Mouse (Mus musculus): Measurements from ENCODE around the gene Gm48551. TPM values are rescaled to one million over a fixed set of nuclear protein-coding genes. Genes with fewer than 3 reads are reported as not detected.

Gene Gm48551
- polyA plus RNA-seq, 1 experiment: 5.8 TPM

DNA sequence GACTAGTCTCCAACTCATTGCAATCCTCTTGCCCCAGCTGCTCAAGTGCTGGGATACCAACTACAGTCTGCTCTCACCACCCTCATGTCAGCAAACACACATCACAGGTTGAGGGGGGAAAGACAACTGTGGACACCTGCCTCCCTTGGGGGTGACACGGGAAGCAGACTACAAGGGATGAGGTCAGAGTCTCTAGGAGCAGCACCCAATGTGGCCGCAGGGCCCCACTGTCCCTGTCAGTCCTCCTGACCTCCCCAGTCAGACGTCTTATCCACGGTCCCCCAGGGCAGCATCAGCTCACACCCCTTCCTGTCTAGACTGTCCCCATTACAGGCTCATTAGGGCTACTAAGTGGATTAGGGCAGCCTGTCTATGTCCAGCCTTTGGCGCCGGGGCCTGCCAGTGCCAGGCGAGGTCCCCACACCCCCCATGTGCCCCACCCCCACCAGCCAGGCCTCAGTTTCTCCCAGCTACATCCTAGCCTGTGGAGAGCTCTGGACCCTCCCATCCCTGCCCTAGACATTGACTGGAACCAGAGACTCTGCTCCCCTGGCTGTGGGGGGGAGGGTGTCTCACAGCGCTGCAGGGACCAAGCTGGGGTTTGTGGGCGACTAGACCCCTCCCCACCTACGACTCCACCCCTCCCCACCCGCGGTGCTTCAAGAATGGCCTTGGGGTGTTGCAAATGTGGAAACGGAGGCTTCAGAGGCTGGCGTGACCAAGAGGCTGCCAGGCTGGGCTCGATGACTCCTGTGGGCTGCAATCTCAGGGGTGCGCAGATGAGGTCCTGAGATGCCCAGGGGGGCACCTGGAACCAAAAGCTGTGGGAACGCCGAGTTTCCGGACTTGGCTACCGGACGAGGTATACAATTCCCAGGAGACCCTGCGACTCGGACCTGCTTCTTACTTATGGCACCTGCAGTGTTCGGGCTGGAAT lies 22.5 kb downstream of the Gm48551 start:
- Histone ChIP-seq H3K27ac (ENCODE audit: insufficient read depth, low read length) (no peak overlapping the region), H3K4me3 (ENCODE audit: insufficient read depth, low read length) (no peak overlapping the region), H3K4me1 (ENCODE audit: control insufficient read depth, insufficient read depth, low read length) (peaks cover 12% of the 10 kb centered on the region)
- TF ChIP-seq CTCF (IDR thresholded peaks at IDR 0.05; ENCODE audit: extremely low read depth, insufficient read depth, low read length) (no peak), POLR2A (IDR thresholded peaks at IDR 0.05; ENCODE audit: extremely low read depth, insufficient read depth, low read length) (no peak)

DNA sequence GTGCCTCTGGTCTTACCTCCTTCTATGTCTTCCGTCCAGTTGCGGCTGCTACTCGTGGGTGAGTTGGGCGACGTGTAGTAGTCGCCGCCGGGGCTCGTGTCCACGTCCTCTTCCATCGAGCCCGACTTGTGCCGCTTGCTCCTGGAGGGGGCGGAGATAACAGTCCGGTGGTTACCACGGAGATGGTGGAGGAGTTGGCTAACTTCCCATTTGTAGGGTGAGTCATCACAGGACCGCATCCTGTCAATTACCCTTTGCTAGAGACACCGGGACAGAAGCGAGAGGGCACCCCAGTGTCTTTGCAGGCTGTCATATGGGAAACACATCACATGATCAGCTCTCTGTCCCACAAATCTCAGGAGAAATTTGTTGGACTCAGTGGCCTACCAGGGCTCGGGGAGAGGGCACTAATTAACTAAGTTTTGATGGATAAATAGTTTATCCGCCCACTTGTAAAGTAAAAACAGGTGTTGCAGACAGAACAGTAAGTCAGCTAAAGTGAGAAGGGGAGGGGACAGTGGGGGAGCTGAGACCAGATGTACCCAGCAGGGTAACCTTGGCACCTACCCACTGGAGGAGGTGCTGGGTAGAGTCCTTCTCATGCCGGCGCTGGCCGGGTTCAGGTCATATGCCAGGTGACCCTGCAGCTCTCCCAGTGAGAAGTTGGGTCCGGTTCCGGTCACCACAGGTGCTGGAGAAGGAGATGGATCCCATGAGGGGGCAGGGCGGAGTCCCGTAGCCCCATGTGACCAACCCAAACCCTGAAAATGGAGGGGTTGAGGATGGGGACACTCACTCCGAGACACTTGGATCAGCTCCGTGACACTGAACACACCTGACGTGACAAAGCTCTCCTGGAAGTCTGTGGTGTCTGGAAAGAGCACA lies 23.5 kb downstream of the Gm48551 start:
- TF ChIP-seq POLR2A (IDR thresholded peaks at IDR 0.05; ENCODE audit: extremely low read depth, insufficient read depth, low read length) (no peak), CTCF (IDR thresholded peaks at IDR 0.05; ENCODE audit: extremely low read depth, insufficient read depth, low read length) (no peak)
- H3K27ac ChIP-seq (ENCODE audit: insufficient read depth, low read length): peak overlapping the region; percentile 34; the same call in 1 of the 2 replicates
- no peak overlapping the region for H3K4me3 ChIP-seq (ENCODE audit: insufficient read depth, low read length)
- H3K4me1 ChIP-seq (ENCODE audit: control insufficient read depth, insufficient read depth, low read length): peaks cover 14% of the 10 kb centered on the region

DNA sequence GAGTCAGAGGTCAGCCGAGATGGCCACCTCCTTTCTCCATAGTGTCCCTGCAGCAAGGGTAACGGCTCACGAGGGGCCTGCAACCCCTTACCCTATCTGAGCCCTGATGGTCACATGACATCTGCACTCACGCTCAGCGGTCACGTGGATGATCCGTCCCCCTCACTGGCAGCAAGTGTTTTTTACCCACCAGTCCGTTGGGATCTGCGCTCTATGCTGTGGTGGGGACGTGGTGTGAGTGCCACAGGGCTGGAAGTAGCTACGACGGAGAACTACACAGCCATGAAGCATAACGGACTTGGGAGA lies 24.1 kb downstream of the Gm48551 start:
- TF ChIP-seq CTCF (IDR thresholded peaks at IDR 0.05; ENCODE audit: extremely low read depth, insufficient read depth, low read length) (no peak), POLR2A (IDR thresholded peaks at IDR 0.05; ENCODE audit: extremely low read depth, insufficient read depth, low read length) (no peak)
- Histone ChIP-seq H3K27ac (ENCODE audit: insufficient read depth, low read length) (peak overlapping the region; percentile 34; the same call in 1 of the 2 replicates), H3K4me3 (ENCODE audit: insufficient read depth, low read length) (no peak overlapping the region), H3K4me1 (ENCODE audit: control insufficient read depth, insufficient read depth, low read length) (peaks cover 14% of the 10 kb centered on the region)

DNA sequence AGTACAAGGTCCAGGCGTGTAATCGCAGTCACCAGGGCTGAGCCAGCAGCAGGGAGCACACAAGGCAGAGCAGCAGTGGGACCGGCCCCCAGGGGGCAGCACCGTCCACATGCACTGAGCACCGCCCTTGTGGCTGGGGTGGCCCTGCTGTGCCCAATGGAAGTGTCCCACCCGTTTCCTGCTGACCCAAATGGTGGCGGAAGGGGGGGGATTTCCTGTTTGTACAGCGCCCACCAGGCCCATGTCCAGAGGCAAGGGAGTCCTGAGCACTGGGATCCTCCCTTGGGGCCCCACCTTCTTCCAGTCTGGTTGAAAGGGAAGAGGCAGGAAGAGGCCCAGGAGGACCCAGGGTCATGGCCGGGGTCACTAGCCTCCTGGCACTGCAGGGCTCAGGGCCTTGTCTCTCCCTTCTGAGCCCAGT lies 24.6 kb downstream of the Gm48551 start:
- H3K27ac ChIP-seq (ENCODE audit: insufficient read depth, low read length): 0 out of 2 replicates have a peak overlapping the region, but pooled peaks have one; percentile 34
- H3K4me3 ChIP-seq (ENCODE audit: insufficient read depth, low read length): no peak overlapping the region
- peaks cover 17% of the 10 kb centered on the region for H3K4me1 ChIP-seq (ENCODE audit: control insufficient read depth, insufficient read depth, low read length)
- TF ChIP-seq POLR2A (IDR thresholded peaks at IDR 0.05; ENCODE audit: extremely low read depth, insufficient read depth, low read length): no peak
- peak; percentile 65 for TF ChIP-seq CTCF (IDR thresholded peaks at IDR 0.05; ENCODE audit: extremely low read depth, insufficient read depth, low read length)

DNA sequence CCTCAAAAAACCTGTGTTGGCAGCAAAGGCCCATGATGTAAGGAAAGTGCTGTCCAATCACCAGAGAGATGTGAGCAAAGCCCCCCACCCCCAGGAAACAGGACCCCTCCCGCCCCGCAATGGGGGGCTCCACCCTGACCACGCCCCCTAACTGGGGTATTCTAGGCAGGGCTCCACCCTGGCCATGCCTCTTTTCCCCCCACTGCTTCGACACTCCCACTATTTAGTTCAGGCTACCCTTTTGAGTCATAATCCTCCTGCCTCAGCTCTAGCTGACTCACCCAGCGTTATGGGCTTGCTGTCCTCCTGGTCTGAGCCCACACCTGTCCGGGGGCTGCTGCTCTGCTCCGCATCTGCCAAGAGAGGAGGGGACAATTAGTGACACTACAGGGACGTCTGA lies 25.1 kb downstream of the Gm48551 start:
- no peak overlapping the region for H3K27ac ChIP-seq (ENCODE audit: insufficient read depth, low read length)
- TF ChIP-seq CTCF (IDR thresholded peaks at IDR 0.05; ENCODE audit: extremely low read depth, insufficient read depth, low read length): no peak
- TF ChIP-seq POLR2A (IDR thresholded peaks at IDR 0.05; ENCODE audit: extremely low read depth, insufficient read depth, low read length): no peak
- no peak overlapping the region for H3K4me3 ChIP-seq (ENCODE audit: insufficient read depth, low read length)
- peaks cover 20% of the 10 kb centered on the region for H3K4me1 ChIP-seq (ENCODE audit: control insufficient read depth, insufficient read depth, low read length)

DNA sequence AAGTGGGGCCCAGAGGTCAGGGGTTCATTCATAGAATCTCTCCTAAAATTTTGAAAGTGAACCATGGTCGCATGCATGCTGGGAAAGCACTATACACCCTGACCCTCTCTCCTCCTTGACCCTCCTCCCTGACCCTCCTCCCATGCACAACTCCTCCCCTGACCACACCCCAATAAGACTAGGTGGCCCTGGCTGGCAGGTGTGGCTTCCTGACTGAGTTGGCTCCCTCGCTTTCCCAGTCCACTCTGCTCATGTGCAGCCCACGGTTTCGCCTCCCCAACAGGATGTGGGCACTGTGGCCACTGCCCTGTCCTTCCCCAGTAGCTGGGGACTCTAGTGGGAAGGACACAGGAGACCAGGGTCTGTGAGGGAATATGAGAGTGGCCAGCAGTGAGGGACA lies 26.1 kb downstream of the Gm48551 start:
- TF ChIP-seq CTCF (IDR thresholded peaks at IDR 0.05; ENCODE audit: extremely low read depth, insufficient read depth, low read length) (no peak), POLR2A (IDR thresholded peaks at IDR 0.05; ENCODE audit: extremely low read depth, insufficient read depth, low read length) (no peak)
- H3K27ac ChIP-seq (ENCODE audit: insufficient read depth, low read length): peak overlapping the region; percentile 45
- H3K4me3 ChIP-seq (ENCODE audit: insufficient read depth, low read length): no peak overlapping the region
- peaks cover 24% of the 10 kb centered on the region for H3K4me1 ChIP-seq (ENCODE audit: control insufficient read depth, insufficient read depth, low read length)

DNA sequence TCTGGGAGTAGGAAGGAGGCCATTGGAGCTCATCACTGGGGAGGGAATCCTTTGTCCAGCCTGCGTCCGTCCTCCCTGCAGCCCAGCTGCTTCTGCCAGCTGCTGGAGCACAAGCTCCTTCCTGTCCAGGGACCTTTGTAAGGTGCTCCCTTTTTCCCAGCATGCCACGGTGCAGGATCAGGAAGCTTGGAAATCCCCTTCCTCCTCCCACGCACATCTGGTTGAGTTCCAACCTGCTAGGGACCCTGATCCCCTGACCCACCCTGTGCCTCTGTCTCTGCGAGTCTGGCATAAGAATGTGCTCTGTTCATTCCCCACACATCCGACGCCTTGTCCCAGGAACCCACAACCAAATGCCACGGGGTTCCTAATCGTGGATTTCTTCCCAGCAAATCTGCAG lies 26.7 kb downstream of the Gm48551 start:
- H3K27ac ChIP-seq (ENCODE audit: insufficient read depth, low read length): peak overlapping the region; percentile 45
- peaks cover 28% of the 10 kb centered on the region for H3K4me1 ChIP-seq (ENCODE audit: control insufficient read depth, insufficient read depth, low read length)
- H3K4me3 ChIP-seq (ENCODE audit: insufficient read depth, low read length): no peak overlapping the region
- no peak for TF ChIP-seq CTCF (IDR thresholded peaks at IDR 0.05; ENCODE audit: extremely low read depth, insufficient read depth, low read length)
- TF ChIP-seq POLR2A (IDR thresholded peaks at IDR 0.05; ENCODE audit: extremely low read depth, insufficient read depth, low read length): no peak

DNA sequence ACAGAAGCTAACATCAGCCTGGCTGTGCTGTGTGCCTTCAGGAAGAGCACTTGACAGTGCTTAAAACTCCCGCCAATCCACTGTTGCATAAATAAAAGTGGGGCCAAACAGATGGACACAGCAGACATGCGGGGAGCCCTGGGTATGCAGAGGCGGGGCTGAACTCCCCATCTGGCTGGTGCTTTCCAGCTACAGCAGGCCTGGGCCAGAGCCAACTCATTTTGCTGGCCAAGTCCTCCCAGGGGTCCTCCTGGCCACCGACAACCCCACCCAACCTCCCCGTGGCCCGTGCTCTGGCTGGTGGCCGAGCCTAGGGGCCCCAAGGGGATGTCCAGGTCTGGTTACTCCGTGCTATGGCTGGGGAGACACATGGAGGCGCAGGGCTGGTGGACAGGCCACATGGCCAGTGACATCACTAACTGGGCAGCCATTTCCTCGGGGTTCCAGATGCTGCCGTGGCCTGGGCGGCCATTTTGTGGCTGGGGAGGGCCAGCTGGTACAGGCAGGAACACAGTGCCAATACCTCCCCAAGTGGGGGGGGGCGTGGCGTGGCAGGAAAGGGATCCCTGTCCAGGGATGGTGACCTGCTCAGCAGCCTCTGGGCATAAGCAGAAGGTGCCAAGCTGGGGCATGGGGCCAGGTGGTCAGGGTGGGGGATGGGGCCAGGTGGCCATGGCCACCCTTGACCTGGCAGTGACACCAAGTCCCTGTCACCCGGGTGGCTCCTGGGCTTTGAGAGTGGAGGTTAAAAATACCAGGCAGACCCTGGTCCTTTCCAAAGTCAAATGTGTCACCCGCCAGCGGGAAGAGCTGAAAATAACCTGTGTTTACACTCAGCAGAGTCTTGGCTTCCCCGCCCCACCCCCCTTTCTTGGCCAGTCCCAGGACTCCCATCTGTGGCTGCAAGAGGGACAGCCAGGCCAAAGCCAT lies 27.5 kb downstream of the Gm48551 start:
- H3K27ac ChIP-seq (ENCODE audit: insufficient read depth, low read length): peak overlapping the region; percentile 98
- TF ChIP-seq POLR2A (IDR thresholded peaks at IDR 0.05; ENCODE audit: extremely low read depth, insufficient read depth, low read length): no peak
- no peak for TF ChIP-seq CTCF (IDR thresholded peaks at IDR 0.05; ENCODE audit: extremely low read depth, insufficient read depth, low read length)
- no peak overlapping the region for H3K4me3 ChIP-seq (ENCODE audit: insufficient read depth, low read length)
- H3K4me1 ChIP-seq (ENCODE audit: control insufficient read depth, insufficient read depth, low read length): peaks cover 28% of the 10 kb centered on the region
